Mouse (Mus musculus): ENCODE measurements around the gene Pym1.

Pym1 gene

DNA sequence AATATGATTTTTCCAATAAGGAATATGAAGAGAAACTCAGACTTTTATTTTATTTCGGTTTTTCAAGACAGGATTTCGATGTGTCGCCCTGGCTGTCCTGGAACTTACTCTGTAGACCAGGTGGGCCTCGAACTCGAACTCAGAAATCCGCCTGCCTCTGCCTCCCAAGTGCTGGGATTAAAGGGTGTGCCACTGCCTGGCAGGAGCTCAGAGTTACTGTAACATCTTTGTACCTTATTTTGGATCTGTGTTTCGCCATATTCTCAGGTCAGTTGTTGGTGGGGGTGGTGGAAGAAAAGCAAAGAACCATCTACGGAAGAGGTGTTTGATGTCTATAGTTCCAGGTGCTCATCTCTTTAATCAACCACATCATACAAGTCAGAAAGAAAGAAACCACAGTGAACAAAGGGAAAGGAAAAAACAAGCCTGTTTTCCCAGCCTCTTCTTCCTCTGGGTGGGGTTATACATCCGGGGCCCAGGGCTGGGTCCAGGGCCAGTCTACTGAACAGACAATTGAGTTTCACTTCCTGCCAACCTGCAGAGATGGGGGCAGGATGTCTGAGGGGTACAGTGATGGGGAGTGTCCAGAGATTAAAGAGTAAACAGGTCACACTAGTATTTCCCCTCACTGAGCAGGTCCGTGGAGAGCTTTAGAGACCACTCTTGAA is 1.6 kb upstream of the Pym1 start:
- no peak for DNase-seq (ENCODE audit: low spot score)

DNA sequence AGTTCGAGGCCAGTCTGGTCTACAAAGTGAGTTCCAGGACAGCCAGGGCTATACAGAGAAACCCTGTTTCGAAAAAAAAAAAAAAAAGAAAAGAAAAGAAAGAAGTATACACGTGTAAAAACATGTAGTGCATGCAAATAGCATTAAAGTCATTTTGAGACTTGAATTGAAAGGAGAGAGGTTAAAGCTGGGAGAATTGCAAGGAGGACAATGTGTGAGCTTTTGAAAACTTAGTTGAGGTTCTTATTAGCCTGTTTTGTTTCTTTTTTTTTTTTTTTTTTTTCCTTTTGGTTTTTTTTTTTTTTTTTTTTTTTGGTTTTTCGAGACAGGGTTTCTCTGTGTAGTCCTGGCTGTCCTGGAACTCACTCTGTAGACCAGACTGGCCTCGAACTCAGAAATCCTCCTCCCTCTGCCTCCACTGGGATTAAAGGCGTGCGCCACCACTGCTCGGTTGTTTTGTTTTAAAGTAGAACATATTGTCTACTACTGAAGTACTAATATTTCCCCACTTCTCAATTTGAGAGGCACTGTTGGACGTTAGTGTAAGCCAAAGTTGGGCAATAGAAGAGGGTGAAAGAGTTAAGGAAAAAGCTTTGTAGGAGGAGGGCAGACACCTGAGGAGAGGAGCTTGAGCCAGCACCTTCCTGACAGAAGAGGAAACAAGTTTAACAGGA is 580 bp upstream of the Pym1 start:
- DNase-seq (ENCODE audit: low spot score): no peak

DNA sequence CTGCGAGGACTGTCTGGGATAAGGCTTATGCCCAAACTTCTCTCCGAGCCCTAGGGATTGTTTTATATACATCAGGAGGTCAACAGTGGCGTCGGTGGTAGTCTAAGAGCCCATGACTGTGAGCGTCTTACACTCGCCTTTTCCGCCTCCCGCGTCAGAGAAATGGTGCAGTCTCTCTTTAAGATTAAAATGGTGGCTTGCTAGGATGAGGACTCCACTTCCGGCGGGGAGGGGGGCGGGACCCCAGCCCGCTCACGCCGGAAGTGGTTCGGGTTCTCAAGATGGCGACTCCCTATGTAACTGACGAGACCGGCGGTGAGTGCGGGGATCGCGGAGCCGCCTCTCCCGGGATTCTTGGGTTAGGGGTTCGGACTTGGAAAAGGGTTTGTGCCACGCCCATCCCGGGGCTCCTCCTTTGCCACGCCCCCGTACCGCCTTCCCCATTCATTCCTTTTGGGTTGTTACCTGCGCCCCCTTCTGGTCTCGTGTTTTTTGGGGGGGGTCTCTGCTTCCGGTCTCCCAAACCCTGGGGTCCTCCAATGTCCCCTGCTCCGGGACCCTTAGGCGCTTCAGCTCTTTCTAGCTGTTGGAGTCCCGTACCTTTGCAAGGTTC is 669 bp downstream of the Pym1 start:
- DNase-seq (ENCODE audit: low spot score): peak; percentile 45

DNA sequence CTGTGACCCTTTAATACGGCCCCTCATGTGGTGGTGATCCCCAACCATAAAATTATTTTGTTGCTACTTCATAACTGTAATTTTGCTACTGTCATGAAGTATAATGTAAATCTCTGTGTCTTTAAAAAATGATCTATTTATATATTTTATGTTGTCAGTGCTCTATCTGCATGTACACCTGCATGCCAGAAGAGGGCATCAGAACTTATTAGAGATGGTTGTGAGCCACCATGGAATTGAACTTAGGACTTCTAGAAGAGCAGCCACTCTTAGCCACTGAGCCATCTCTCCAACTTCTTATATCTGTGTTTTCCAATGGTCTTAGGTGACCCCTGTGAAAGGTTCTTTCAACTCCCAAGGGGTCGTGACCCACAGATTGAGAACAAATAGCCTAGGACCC is 25.2 kb downstream of the Pym1 start:
- no peak for DNase-seq (ENCODE audit: low spot score)

DNA sequence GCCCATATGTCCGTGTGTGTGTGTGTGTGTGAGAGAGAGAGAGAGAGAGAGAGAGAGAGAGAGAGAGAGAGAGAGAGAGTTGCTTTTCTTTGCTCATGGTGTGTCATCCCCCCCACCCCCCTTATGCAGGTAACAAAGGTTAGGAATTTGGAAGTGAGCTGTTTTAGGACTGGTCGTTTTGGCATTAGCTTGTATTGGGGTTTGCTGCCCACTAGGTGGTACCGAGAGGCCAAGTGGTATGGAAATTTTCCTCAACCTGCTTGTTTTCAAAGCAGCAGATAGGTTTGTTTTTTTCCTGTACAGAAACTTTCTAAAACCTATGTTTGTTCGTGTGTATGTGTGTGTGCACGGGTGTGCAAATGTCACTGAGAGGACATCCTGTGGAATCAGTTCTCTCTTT is 26.0 kb downstream of the Pym1 start:
- DNase-seq (ENCODE audit: low spot score): no peak

DNA sequence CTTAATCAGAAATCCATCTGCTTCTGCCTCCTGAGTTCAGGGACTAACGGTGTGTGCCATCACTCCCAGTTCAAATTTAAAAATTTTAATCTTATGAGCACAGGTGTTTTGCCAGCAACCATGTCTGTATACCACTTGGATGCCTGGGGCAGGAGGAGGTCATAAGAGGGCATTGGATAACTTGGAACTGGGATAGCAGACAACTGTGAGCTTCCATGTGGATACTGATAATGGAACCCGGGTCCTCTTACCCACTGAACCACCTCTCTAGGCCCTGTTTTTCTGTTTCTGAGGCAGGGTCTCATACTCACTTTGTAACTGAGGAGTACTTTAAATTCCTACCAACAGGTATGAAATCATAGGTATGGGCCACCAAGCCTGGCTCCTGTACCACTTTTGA is 30.8 kb downstream of the Pym1 start:
- DNase-seq (ENCODE audit: low spot score): no peak

DNA sequence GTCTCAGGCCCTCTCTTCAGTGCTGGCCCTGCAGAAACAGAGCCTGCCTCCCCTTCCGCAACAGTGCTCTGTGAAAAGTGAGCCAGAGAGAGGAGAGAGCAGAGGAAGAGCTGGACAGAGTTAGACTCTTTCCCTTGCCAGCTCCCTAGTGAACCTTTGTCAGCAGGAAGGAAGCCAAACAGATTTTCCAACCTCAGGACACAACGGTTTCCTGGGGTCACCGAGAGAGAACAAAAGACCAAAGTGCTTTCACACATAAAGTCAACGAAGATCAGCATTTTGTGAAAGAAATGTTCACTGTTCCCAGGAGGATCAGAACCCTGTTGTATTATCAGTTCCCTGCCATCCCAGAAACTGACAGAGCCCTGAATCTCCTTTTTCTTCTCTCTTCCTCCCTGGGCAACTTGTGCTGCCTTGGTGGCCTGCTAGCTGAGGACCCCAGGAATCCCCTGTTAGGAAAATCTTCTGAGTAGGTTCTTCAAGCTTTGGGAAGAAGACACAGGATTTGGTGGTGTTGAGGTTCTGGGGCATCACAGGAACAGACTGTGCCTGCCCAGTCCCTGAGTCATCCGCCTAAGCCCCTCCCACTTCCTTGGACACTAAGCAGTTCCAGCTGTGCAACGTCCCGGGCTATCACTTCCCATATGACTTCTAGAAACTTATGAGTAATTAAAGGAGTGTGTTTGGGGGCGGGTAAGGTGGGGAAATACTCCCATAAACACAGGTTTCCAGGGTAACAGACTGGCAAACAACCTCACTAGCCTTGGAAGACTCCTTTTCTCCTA is 31.5 kb downstream of the Pym1 start:
- DNase-seq (ENCODE audit: low spot score): peak; percentile 65

DNA sequence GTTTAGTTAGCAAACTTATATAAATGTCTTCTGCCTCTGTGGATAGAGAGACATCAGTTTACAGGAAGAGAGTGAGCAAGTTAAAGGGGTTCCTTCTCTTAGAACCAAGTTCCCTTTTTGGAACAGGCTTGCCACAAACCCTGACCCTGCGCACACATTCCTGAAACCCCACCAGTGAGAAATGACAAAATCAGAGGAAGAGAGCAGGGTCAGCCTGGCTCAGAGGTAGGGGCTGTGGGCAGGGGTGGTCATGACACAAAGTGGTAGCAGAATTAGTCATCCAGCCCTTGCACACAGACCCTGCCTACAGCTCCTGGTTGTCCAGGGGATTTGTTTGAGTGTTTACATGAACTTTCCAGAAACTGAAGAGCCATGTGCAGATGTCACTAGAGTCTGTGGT is 32.5 kb downstream of the Pym1 start:
- DNase-seq (ENCODE audit: low spot score): no peak

DNA sequence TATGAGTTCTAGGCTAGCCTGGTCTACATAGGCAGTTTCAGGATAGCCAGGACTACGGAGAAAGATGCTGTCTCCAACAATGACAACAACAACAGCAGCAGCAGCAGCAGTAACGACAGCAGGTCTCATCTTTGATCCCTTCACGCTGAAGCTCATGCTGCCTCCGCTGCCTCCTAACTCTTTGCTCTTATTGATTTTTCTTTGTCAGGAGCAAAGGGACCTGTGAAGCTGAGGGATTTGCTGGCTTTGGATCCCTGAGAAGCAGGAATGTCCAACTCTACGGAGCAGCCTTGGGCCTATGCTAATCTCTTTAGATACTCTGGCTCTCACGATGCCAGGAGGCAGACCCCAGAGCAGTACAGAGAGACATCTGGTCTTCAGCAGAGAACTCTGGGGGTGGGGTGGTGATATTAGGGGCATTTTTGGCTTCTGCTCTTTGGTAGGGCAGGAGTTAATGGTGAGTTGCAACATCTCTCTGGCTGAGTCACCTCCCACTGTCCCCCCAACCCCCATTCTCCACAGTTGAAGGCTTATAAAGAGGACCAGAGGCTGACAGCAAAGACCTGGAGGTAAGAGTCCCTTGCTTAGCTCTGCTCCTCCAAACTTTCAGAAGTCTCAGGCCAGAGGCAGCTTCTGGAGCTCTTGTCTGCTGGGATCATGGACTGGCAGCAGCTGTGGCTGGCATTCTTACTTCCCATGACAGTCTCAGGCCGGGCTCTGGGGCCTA is 42.9 kb downstream of the Pym1 start, which contains the start of gene Mmp19:
Mmp19 (plus strand) TSS at position 513 of the 727 bp plus-strand sequence.
- DNase-seq (ENCODE audit: low spot score): no peak

DNA sequence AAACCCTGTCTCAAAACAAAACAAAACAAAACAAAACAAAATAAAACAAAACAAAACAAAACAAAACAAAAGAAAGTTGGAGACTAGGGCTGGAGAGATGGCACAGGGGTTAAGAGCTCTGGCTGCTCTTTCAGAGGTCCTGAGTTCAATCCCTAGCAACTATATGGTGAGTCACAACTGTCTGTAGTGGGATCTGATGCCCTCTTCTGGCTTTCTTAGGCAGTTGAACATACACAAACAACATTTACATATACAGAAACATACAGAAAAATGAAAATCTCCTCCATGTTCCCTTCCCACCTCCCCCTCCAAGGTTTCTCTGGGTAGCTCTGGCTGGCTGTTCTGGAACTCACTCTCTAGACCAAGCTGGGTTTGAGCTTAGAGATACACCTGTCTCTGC is 44.4 kb downstream of the Pym1 start:
- no peak for DNase-seq (ENCODE audit: low spot score)

DNA sequence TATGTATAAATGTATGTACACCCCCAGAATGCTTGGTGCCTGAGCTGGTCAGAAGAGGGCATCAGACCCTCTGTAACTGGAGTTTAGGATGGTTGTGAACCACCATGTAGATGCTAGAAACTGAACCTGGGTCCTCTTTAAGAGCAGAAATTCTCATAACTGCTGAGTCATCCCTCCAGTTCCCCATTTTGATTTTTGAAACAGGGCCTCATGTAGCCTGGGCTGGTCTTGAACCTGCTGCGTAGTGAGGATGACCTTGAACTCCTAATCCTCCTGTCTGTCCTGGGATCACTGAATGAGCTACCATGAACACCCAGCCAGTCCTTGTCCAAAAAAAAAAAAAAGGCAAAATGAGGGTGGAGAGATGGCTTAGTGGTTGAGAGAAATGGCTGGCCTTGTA is 45.6 kb downstream of the Pym1 start:
- no peak for DNase-seq (ENCODE audit: low spot score)

DNA sequence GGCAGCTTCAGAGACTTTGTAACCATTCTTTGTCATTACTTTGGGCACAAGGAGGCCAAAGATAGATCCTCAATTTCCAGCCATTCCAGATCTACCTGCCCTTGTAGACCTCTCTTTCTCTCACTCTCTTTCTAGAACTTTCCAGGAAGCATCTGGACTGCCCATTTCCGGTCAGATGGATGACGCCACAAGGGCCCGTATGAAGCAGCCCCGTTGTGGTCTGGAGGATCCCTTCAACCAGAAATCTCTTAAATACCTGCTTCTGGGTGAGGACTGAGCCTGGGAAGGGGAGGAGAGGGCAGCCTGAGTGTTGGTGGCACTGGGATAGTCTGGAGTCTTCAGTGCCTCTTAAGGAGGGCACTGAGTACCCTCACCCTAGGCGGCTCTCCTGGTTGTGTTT is 46.7 kb downstream of the Pym1 start:
- no peak for DNase-seq (ENCODE audit: low spot score)

DNA sequence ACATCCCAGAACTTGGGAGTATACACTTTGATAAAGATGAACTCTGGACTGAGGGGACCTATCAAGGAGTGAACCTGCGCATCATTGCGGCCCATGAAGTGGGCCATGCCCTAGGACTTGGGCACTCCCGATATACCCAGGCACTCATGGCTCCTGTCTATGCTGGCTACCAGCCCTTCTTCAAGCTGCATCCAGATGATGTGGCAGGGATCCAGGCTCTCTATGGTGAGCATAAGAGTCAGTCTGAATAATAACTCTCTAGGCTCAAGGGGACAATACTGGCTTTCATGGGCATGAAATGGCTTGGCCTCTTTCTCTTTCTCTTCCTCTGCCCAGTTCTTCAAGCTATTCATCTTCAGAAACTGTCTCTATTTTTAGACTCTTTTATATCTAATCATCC is 47.9 kb downstream of the Pym1 start:
- no peak for DNase-seq (ENCODE audit: low spot score)

DNA sequence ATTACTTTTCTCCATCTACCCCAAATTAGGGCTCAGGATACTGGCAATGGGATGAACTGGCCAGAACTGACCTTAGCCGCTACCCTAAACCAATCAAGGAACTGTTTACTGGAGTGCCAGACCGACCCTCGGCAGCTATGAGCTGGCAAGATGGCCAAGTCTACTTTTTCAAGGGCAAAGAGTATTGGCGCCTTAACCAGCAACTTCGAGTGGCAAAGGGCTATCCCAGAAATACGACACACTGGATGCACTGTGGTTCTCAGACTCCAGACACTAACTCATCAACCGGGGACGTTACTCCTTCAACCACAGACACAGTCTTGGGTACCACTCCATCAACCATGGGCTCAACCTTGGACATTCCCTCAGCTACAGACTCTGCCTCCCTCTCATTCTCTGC is 51.0 kb downstream of the Pym1 start:
- DNase-seq (ENCODE audit: low spot score): no peak

DNA sequence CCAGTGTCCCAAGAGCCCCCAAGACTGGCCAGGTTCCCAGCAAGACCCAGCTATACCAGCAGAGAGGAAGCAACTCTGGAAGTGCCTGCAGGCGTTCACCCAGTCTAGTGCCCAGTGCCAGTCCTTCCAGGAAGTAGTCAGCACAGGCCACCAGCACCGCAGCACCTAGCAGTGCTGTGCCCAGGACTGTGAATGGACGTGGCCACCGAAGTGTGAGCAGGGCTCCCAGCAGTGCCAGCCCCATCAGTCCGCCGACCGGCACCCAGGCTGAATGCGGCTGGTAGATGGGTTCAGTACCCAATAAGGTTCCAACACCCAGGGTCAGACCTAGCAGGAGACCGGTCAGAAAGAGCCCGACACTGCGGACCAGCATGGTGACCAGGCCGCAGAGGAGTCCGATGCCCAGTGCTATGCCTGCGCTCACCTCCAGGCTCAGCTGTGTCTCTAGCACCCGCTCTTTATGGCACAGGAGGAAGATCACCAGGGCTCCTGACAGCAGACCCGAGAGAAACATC is 54.3 kb downstream of the Pym1 start:
- no peak for DNase-seq (ENCODE audit: low spot score)

DNA sequence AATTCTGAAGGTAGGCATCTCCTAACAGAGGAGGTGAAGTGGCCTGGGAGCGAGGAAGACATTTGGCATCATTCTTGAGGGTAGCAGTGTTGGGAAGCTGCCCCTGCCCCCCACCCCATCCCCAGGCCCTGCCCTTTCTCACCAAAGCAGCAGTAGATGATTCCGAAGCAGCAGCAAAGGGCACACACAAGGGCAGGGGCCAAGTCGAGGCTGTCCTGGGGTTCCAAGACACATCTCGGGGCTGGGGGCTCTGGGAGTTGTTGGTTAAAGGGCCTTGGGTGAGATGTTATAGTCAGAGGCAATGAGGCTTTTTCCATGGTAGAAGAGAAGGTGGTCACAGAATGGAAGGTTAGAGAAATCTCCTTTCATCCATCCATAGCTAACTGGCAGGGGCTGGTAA is 55.3 kb downstream of the Pym1 start:
- DNase-seq (ENCODE audit: low spot score): no peak

DNA sequence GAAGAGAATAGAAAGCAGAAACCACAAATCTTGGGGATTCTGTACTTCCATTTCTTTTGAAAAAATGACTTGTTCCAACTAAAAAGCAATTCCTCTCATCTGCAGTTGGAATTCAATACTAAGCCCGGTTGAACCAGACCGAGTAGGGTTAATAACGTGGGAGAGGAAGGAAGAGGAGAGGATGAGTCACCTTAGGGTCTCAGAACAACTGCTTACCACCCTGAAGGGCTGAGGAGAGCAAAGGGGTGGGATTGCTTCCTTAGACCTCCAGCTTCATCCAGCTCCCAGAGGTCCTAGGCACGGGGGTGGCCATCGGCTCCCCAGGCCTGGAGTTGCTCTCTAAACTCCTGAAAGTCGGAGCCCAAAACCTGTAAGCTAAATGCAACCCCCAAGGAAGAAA is 55.7 kb downstream of the Pym1 start:
- DNase-seq (ENCODE audit: low spot score): no peak

DNA sequence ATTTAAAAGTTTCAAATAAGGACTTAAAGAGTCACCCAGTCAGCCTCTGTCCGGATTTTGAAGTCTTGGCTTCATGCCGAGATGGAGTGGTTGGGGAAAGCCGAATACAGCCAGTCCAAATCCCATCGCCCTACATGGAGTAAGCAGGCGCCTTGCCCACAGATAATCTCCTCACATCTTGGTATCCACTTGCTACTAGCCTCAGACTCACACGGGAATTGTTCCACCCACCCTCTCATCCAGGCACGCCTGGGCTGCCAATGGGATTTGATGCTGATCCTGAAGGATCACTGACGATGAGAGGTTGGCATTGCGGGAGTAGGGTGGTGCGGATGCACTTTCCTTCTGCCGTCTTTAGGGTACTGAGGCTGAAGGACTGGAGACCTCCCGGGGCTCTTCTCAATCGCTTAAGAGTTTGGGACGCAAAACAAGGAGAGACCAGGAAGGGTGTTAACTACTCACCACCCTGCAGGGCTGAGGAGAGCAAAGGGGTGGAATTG is 56.1 kb downstream of the Pym1 start, which contains the start of gene Dnajc14:
Dnajc14 (plus strand) TSS at position 292 of the 500 bp plus-strand sequence.
- peak; percentile 42 for DNase-seq (ENCODE audit: low spot score)

DNA sequence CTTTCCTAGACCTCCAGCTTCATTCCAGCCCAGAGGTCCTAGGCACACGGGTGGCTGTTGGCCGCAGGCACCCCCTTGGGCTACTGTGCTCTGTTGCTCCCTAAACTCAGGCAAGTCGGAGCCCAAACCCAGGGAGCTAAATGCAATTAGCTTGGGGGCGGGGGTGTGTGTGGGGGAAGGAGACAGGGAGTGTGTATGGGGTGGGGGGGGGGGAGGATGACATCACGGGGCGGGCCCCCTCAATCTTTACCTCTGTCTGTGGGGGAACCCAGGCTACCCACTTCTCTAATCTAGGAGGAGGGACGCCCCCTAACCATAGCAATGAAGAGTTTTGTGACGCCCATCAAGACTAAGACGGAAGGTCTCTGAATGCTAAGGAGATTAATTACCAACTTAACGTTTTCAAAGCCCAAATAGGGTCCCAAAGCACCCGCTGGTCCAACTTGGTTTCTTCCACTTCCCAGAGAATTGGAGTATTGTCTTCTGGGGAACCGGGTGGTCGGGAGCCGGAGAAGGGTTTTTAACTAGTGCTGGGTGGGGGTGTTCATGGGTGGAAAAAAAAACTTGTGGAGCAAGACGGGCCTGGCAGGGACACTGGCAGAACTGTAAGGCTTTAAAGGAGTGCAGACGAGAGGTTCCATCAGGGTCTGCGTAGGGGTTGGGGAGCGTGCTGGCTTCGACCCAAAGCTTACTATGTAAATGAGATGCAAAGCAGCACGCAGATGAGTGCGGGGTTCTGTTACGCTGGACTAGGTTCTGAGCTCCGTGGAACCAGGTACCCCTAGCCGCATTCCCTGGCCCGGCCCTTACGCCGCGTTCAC is 56.8 kb downstream of the Pym1 start, which contains the start of gene Tmem198b:
Tmem198b (minus strand) TSS at position 100 of the 821 bp plus-strand sequence.
- DNase-seq (ENCODE audit: low spot score): peak; percentile 65
